Mouse (Mus musculus): ENCODE data around the gene Zdhhc12.

Gene Zdhhc12

GRCm38 (mm10) chr2:30095882-30096527 lies 2.6 kb upstream of the Zdhhc12 start:
- peak; percentile 60 for DNase-seq

- DNase-seq = no peak
Observed at GRCm38 (mm10) chr2:30094208-30094588, 750 bp upstream of the Zdhhc12 start.

GRCm38 (mm10) chr2:30092280-30092918 lies 1.0 kb downstream of the Zdhhc12 start:
- DNase-seq = no peak

GRCm38 (mm10) chr2:30091521-30091920 lies 1.9 kb downstream of the Zdhhc12 start:
- no peak for DNase-seq

GRCm38 (mm10) chr2:30087310-30087709 lies 6.1 kb downstream of the Zdhhc12 start:
- DNase-seq = no peak

- no peak for DNase-seq
Observed at GRCm38 (mm10) chr2:30084632-30085031, 8.8 kb downstream of the Zdhhc12 start.

- DNase-seq = no peak
Observed at GRCm38 (mm10) chr2:30084113-30084512, 9.3 kb downstream of the Zdhhc12 start.

GRCm38 (mm10) chr2:30080181-30080800 lies 13.2 kb downstream of the Zdhhc12 start:
- DNase-seq = no peak

GRCm38 (mm10) chr2:30078760-30079159 lies 14.7 kb downstream of the Zdhhc12 start:
- no peak for DNase-seq

GRCm38 (mm10) chr2:30078349-30078712 lies 15.1 kb downstream of the Zdhhc12 start:
- no peak for DNase-seq

GRCm38 (mm10) chr2:30077502-30078348 lies 15.7 kb downstream of the Zdhhc12 start, which contains the start of gene Pkn3:
Gene Pkn3, plus strand, starts transcription at chr2:30077684.
- DNase-seq = peak; percentile 77

GRCm38 (mm10) chr2:30076959-30077358 lies 16.5 kb downstream of the Zdhhc12 start:
- no peak for DNase-seq

- DNase-seq = no peak
Observed at GRCm38 (mm10) chr2:30076439-30076838, 17.0 kb downstream of the Zdhhc12 start.

- no peak for DNase-seq
Observed at GRCm38 (mm10) chr2:30075625-30076024, 17.8 kb downstream of the Zdhhc12 start.

GRCm38 (mm10) chr2:30073285-30073684 lies 20.2 kb downstream of the Zdhhc12 start:
- no peak for DNase-seq

- DNase-seq = no peak
Observed at GRCm38 (mm10) chr2:30072875-30073274, 20.6 kb downstream of the Zdhhc12 start.

GRCm38 (mm10) chr2:30067962-30068361 lies 25.5 kb downstream of the Zdhhc12 start:
- no peak for DNase-seq

GRCm38 (mm10) chr2:30067031-30067888 lies 26.2 kb downstream of the Zdhhc12 start:
- DNase-seq = peak; percentile 42

GRCm38 (mm10) chr2:30066046-30066901 lies 27.2 kb downstream of the Zdhhc12 start:
- peak; percentile 92 for DNase-seq

GRCm38 (mm10) chr2:30064298-30064697 lies 29.1 kb downstream of the Zdhhc12 start:
- DNase-seq = no peak

- DNase-seq = no peak
Observed at GRCm38 (mm10) chr2:30063791-30064190, 29.7 kb downstream of the Zdhhc12 start.

Data from right cerebral cortex, postnatal 14 days (tissue).